Mouse (Mus musculus) gastrocnemius, postnatal 14 days (tissue): ENCODE results near the gene Ptpn14. TPM values are rescaled to one million over a fixed set of nuclear protein-coding genes. Genes with fewer than 3 reads are reported as not detected.

ENCODE experiments used
- DNase-seq: peaks from one replicate; pipeline ENCODE4 v3.0.0; 2021; ENCODE audit warnings: mixed read lengths
- intact Hi-C: fragments of 180-260 bp; cut with DNase I; formaldehyde crosslinking; loops from one replicate; pipeline ENCODE4 v1.15.1; 2025; ENCODE audit warnings: low total_unique reads
- total RNA-seq, 2 experiments: library from RNA; stranded (reverse); gene quantifications; 2 replicates each; pipeline ENCODE4 v1.2.3; 2021

Ptpn14 gene
- total RNA-seq, 2 experiments from 2014 or later, result 11.0 to 12.9 TPM

- no peak for DNase-seq
- intact Hi-C loops, result no loop called here
Measured at GRCm38 (mm10) chr1:189756306-189757053, 28.4 kb downstream of the Ptpn14 start.

GRCm38 (mm10) chr1:189757054-189757408 lies 29.0 kb downstream of the Ptpn14 start:
- intact Hi-C loops, result no loop called here

GRCm38 (mm10) chr1:189761581-189762021 lies 33.5 kb downstream of the Ptpn14 start:
- intact Hi-C loops, result no loop called here
- DNase-seq, result no peak

More at GRCm38 (mm10) chr1:189757054-189757408, 29.0 kb downstream of the Ptpn14 start:
- DNase-seq, result no peak

GRCm38 (mm10) chr1:189764258-189764657 lies 36.2 kb downstream of the Ptpn14 start:
- DNase-seq, result no peak
- intact Hi-C loops, result no loop called here

- intact Hi-C loops, result no loop called here
- no peak for DNase-seq
Measured at GRCm38 (mm10) chr1:189767164-189767563, 39.1 kb downstream of the Ptpn14 start.

- intact Hi-C loops, result no loop called here
- no peak for DNase-seq
Measured at GRCm38 (mm10) chr1:189767910-189768309, 39.8 kb downstream of the Ptpn14 start.

GRCm38 (mm10) chr1:189770516-189770915 lies 42.4 kb downstream of the Ptpn14 start:
- intact Hi-C loops, result no loop called here
- DNase-seq, result no peak

GRCm38 (mm10) chr1:189772707-189773106 lies 44.6 kb downstream of the Ptpn14 start:
- no peak for DNase-seq
- intact Hi-C loops, result no loop called here

- no peak for DNase-seq
- intact Hi-C loops, result no loop called here
Measured at GRCm38 (mm10) chr1:189774778-189775177, 46.7 kb downstream of the Ptpn14 start.

- DNase-seq, result no peak
- intact Hi-C loops, result no loop called here
Measured at GRCm38 (mm10) chr1:189777207-189777606, 49.1 kb downstream of the Ptpn14 start.

- intact Hi-C loops, result no loop called here
- DNase-seq, result no peak
Measured at GRCm38 (mm10) chr1:189778343-189778742, 50.3 kb downstream of the Ptpn14 start.

- DNase-seq, result no peak
- intact Hi-C loops, result no loop called here
Measured at GRCm38 (mm10) chr1:189779226-189779625, 51.2 kb downstream of the Ptpn14 start.

- DNase-seq, result no peak
- intact Hi-C loops, result no loop called here
Measured at GRCm38 (mm10) chr1:189781721-189782345, 53.8 kb downstream of the Ptpn14 start.

GRCm38 (mm10) chr1:189782709-189783108 lies 54.6 kb downstream of the Ptpn14 start:
- intact Hi-C loops, result no loop called here

GRCm38 (mm10) chr1:189784503-189784902 lies 56.4 kb downstream of the Ptpn14 start:
- intact Hi-C loops, result no loop called here
- no peak for DNase-seq

More at GRCm38 (mm10) chr1:189782709-189783108, 54.6 kb downstream of the Ptpn14 start:
- DNase-seq, result no peak

GRCm38 (mm10) chr1:189786707-189787485 lies 58.8 kb downstream of the Ptpn14 start:
- DNase-seq, result peak; percentile 25

GRCm38 (mm10) chr1:189789545-189789944 lies 61.5 kb downstream of the Ptpn14 start:
- no peak for DNase-seq
- intact Hi-C loops, result no loop called here

More at GRCm38 (mm10) chr1:189786707-189787485, 58.8 kb downstream of the Ptpn14 start:
- intact Hi-C loops, result no loop called here

- intact Hi-C loops, result no loop called here
- no peak for DNase-seq
Measured at GRCm38 (mm10) chr1:189790666-189791065, 62.6 kb downstream of the Ptpn14 start.

- DNase-seq, result no peak
- intact Hi-C loops, result no loop called here
Measured at GRCm38 (mm10) chr1:189791534-189792217, 63.6 kb downstream of the Ptpn14 start.
